Comparison of ENCODE assay signal across 8 mouse cellular contexts in the genomic region with DNA sequence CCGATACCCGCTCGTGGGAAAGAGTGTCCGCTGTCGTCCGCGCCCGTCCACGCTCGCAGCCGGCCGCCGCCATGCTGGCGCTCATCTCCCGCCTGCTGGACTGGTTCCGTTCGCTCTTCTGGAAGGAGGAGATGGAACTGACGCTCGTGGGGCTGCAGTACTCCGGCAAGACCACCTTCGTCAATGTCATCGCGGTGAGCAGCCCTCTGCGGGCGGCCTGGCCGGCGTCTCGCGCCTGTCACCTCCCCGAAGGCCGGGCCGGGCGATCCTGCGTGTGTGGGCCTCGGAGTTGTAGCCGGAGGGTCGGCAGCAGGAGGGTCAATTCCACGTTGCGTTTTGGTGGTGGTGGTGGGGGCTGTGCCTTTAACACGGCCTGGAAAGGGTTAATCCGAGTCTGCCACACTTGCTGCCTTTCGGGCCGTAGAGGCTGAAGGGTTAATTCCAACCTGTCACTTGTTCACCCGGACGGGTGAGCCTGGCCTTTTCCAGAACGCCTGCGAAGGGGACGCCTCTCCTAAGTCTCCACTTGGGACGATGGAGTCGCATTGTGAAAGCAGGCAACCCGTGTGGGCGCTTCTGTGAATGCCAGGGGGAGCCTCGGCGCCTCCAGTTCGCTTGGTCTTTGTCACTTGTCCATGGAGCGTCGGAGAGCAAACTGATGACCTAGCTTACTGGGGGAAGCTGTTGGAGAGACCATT. TPM values are rescaled to one million over a fixed set of nuclear protein-coding genes. Genes with fewer than 3 reads are reported as not detected.
DNase-seq lines count a peak whose midpoint lies in the region; ATAC-seq and TF ChIP-seq lines count a peak whose summit lies in the region.

No protein-coding gene starts in this region.

- DNase-seq in ovary, postnatal 36 days (ENCODE audit: low spot score): peak; percentile 34
- DNase-seq in ovary, adult 18-20 months (ENCODE audit: low spot score): no peak
- peak; percentile 32 for DNase-seq in c-Kit-negative CD71-positive TER-119-positive erythroid progenitor cells, embryonic 14.5 days (ENCODE audit: low read depth, low spot score)
- peak; percentile 6 to 15 for DNase-seq in gastrocnemius, adult 8-10 months (ENCODE audit: low spot score in 2 of 2)
- DNase-seq in limb, embryonic 11.5 days (ENCODE audit: low spot score): peak; percentile 52
- peak; percentile 47 for DNase-seq in mesoderm, embryonic 11.5 days (ENCODE audit: low read depth, low spot score)
- peak; percentile 56 for DNase-seq in stomach, postnatal 0 days (ENCODE audit: low spot score)

- H3K4me3 ChIP-seq in limb, embryonic 11.5 days (ENCODE audit: low read depth, low read length): peak overlapping the region; percentile 99
- peak overlapping the region; percentile 100 for H3K4me3 ChIP-seq in stomach, postnatal 0 days (ENCODE audit: low read depth, low read length)

- TF ChIP-seq CTCF in stomach, postnatal 0 days (IDR thresholded peaks at IDR 0.05; ENCODE audit: low read depth): 0 out of 2 replicates have a peak, but pooled peaks have one; percentile 5

- no peak for TF ChIP-seq EP300 in stomach, postnatal 0 days (optimal IDR thresholded peaks at IDR 0.05)

- H3K27me3 ChIP-seq in limb, embryonic 11.5 days (ENCODE audit: control insufficient read depth, insufficient read depth, low read length): no peaks in the 10 kb centered on the region
- no peaks in the 10 kb centered on the region for H3K27me3 ChIP-seq in stomach, postnatal 0 days (ENCODE audit: control insufficient read depth, insufficient read depth, low read length)

- WGBS in limb, embryonic 11.5 days: 0% methylated on average over 57 of the region's 57 CpGs
- WGBS in stomach, postnatal 0 days: under 1% methylated on average over 52 of the region's 57 CpGs

- no peaks in the 10 kb centered on the region for H3K36me3 ChIP-seq in limb, embryonic 11.5 days (ENCODE audit: control insufficient read depth, insufficient read depth, low read length)
- no peaks in the 10 kb centered on the region for H3K36me3 ChIP-seq in stomach, postnatal 0 days (ENCODE audit: control insufficient read depth, insufficient read depth, low read length)

- peaks cover 7% of the 10 kb centered on the region for H3K4me1 ChIP-seq in limb, embryonic 11.5 days (ENCODE audit: control insufficient read depth, insufficient read depth, low read length)
- H3K4me1 ChIP-seq in stomach, postnatal 0 days (replicated peaks; ENCODE audit: control insufficient read depth, insufficient read depth): peaks cover 4% of the 10 kb centered on the region; the same call in 1 of the 2 replicates

- peak overlapping the region; percentile 74 for H3K4me2 ChIP-seq in limb, embryonic 11.5 days (ENCODE audit: low read depth, severe bottlenecking)
- peak overlapping the region; percentile 84 for H3K4me2 ChIP-seq in stomach, postnatal 0 days (replicated peaks; ENCODE audit: low read depth)

- H3K27ac ChIP-seq in limb, embryonic 11.5 days (replicated peaks; ENCODE audit: low read depth, low read length): peak overlapping the region; percentile 37; the same call in 1 of the 2 replicates
- peak overlapping the region; percentile 95 for H3K27ac ChIP-seq in stomach, postnatal 0 days (replicated peaks)

- peak; percentile 37 for ATAC-seq in inflammation-experienced regulatory T-cells, adult 6 months
- ATAC-seq in limb, embryonic 11.5 days (ENCODE audit: insufficient number of reproducible peaks, low FRiP score, low TSS enrichment, low read depth): peak; percentile 50
- peak; percentile 48 for ATAC-seq in stomach, postnatal 0 days (ENCODE audit: low FRiP score, low TSS enrichment)

- H3K9me3 ChIP-seq in limb, embryonic 11.5 days (ENCODE audit: control insufficient read depth, low read length): no peaks in the 10 kb centered on the region
- no peaks in the 10 kb centered on the region for H3K9me3 ChIP-seq in stomach, postnatal 0 days (ENCODE audit: control insufficient read depth, low read length)

- peak overlapping the region; percentile 87 for H3K9ac ChIP-seq in limb, embryonic 11.5 days (ENCODE audit: low read length)
- peak overlapping the region; percentile 99 for H3K9ac ChIP-seq in stomach, postnatal 0 days (ENCODE audit: low read length)

RNA-seq across cellular contexts. Expression of a gene that starts 0.4 kb away (rescaled TPM):
- total RNA-seq in gastrocnemius, adult 8-10 months (2022): 100 to 1,000 TPM; 116 to 134 (median 123) TPM
- 10 to 100 TPM; 44.3 to 47.1 (median 46.0) TPM for polyA plus RNA-seq in inflammation-experienced regulatory T-cells, adult 6 months (2017; shearing (Covaris generic))
- 72.2 and 73.1 TPM in 2 replicates for polyA plus RNA-seq in limb, embryonic 11.5 days (2014; fragmentation: Nextera tagmentation; extraction: Ambion mirVana)
- polyA plus RNA-seq in stomach, postnatal 0 days (2015; fragmentation: Nextera tagmentation; extraction: Ambion mirVana): 57.5 and 60.5 TPM in 2 replicates

RNA-seq across cellular contexts. Expression of a gene that starts 45.1 kb away (rescaled TPM):
- 1 to 10 TPM; 3.2 to 5.8 (median 4.8) TPM for total RNA-seq in gastrocnemius, adult 8-10 months (2022)
- polyA plus RNA-seq in inflammation-experienced regulatory T-cells, adult 6 months (2017; shearing (Covaris generic)): 10 to 100 TPM; 41.7 to 94.3 (median 61.0) TPM
- 22.9 and 27.6 TPM in 2 replicates for polyA plus RNA-seq in limb, embryonic 11.5 days (2014; fragmentation: Nextera tagmentation; extraction: Ambion mirVana)
- 34.8 and 35.8 TPM in 2 replicates for polyA plus RNA-seq in stomach, postnatal 0 days (2015; fragmentation: Nextera tagmentation; extraction: Ambion mirVana)
